Mouse (Mus musculus): ENCODE measurements around the gene Pcgf1. TPM values are rescaled to one million over a fixed set of nuclear protein-coding genes. Genes with fewer than 3 reads are reported as not detected.

Gene Pcgf1
- 10 to 100 TPM; 18.8 to 22.2 TPM for total RNA-seq (2021)
- long read RNA-seq, transcript Pcgf1-202 (9 exons, 918 nt), result major isoform, 9 of 18 reads
- long read RNA-seq, partial matches to known transcripts, result 5 of 18 reads
- long read RNA-seq, other reads (novel, unspliced or antisense), result 4 of 18 reads

DNA sequence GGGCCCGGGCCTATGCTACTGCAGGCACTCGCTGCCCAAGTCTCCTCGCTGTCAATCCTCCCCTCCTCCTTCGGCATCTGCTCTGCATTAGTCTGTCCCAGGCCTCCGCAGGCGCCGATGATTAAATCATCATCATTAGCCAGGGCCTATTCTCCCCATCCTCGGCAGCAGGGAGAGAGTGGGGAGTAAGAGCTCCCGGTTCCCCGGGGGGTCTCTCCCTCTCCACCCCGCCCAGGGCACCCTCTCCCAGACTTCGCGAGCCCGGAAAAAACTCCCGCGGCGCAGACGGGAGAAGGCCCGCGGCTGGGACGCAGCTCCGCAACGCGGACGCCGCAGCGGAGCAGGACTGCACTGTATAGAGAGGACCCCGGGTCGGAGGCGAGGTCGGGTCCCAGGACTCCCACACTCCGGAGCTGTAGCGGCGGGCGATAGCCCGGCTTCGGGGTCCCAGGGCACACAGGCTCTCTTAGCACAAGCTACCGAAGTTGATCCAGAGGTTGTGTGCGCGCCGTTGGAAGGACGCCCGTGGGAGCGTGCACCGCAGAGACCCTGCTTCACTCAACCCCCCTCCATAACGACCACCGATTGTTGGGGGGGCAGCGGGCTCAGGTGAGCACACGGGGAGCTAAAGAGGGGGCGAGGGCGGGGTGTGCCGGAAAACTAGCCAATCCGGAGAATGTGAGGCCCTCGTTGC is at the start of gene Pcgf1:
TSS of gene Pcgf1 (plus strand) at position 240 of the 694 bp plus-strand sequence.
- peak in 1 of 2 experiments; percentile 52 for DNase-seq (ENCODE audit: low spot score in 2 of 2)

DNA sequence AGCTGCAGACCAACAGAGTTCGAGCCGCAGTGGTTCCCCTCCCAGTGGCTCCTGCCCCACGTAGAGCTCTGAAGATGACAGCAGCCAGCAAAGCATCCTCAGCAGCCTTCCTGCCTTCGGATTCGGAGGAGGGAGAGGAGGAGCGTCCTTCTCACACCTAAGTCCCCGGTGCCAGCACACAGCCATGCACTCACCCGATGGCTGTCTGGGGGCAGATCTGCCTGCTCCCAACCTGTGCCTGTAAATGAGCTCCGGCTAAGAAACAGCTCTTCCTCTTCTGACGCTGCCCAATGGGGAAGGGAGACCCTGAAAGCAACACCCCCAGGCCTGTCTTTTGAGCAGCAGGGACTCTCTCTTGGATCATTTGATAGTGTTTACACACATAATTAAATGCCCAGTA is 47.9 kb upstream of the Pcgf1 start:
- DNase-seq (ENCODE audit: low spot score in 2 of 2), result no peak

DNA sequence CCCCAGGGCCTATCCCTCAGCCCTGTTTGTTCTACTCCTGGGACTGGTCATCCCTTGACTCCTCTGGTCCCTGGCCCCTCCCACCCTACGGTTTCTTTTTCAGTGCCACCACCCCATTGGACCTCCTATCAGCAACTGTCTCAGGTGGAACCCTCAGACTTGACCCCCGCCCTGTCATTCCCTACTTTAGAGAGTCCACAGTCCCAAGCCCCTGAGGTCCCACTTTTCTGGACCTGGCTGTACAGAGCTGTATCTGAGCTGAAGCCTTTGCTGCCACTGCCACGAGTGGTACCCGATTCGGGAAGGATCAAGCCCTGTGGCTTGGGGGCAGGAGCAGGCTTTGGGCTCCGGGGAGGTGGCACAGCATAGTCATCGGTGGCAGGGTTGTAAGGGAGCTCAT is 46.6 kb upstream of the Pcgf1 start:
- DNase-seq (ENCODE audit: low spot score in 2 of 2), result no peak

DNA sequence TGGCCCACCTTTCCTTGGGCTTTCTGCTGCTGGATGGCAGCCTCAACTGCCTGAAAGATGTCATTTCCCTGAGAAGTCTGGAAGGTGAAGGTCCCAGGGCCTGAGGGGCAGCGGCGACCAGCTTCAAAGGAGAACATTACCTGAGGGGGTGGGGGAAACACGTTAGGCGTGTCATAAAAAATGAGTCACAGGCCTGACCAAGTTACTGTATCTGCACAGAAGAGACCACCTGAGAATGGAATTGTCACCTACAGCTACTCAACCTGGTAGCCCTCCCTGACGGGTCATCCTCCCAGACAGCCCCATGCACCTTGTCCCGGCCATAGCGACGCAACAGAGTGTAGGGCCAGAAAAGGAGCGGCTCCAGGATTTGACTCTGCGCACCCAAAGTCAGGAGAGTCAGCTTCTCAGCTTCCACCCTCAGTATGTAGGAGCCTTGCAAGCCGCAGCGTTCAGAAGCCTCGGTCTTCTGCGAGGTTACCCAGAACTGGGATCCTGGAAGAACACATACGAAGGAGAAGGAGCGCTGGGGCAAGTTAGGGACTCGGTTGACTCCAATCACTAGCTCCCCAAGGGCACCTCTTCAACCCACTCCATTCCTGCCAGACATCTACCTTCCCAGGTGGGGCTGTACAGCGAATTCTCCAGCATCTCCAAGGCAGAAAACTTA is 45.6 kb upstream of the Pcgf1 start:
- DNase-seq (ENCODE audit: low spot score in 2 of 2), result no peak

DNA sequence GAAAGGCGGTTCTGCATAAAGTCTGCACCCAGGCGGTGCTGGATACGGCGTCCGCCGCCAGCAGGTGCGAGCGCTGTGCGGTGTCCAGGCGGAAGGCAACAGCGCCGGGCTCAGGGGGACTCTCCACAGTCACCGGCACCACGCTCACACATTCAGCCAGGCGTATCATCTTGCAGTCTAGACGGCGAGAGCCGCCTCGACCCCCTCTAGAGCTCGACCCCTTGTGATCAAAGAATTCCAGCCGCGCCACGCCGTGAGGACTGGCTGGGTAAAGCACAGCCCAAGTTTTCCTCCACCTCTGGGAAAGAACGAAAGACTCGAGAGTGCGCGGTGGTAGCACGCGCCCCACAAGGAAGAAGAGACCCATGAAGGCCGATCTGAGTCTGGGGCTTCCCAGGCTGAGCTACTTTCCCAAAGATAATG is 44.9 kb upstream of the Pcgf1 start:
- DNase-seq (ENCODE audit: low spot score in 2 of 2), result no peak

DNA sequence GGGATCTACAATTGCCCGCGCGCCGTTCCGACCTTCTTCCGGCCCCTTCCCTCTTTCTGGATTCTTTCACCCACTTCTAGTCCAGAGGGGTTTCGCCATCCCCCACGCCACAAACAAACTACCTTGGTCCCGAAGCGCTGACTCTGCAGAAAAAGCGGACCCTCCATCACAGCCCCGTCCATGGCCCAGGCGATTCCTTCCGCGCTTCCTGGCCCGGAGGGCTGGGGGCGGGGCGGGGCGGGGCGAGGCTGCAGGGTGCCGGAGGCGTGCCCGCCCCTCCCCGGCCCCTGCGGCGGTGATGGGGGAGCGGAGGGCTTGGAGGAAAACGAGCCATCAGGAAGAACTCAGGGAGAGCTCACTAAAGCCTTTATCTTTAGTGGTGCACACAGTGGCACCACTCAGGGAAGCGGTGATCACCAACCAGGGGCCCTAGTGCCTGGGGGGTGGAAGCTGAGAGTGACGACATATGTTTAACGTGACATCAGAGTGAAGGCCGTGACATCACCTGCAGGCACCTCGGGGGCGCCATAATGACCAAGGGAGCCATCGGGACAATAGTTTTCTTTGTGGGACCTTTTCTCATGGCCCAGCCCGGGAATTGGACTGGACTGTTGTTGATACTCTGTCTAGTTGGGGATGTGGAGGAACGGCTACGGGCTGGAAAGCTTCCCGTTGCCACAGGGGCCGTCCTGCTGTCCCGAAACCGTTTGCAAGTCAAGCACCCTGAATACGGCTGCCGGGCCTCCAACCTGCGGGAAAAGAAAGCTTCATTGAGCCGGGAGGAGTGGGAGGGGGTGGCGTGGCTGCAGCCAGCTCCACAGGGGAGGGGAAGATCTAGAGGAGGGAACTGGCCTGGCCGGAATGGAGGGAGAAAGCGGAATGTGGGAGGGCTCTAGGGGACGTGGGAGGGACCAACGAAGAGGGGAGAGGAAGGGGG is 44.2 kb upstream of the Pcgf1 start, which contains the start of the genes Dok1 and Loxl3:
TSS of gene Dok1 (minus strand) at position 223 of the 937 bp plus-strand sequence.
TSS of gene Loxl3 (plus strand) at position 925 of the 937 bp plus-strand sequence.
- DNase-seq (ENCODE audit: low spot score in 2 of 2), result peak; percentile 64 to 69

DNA sequence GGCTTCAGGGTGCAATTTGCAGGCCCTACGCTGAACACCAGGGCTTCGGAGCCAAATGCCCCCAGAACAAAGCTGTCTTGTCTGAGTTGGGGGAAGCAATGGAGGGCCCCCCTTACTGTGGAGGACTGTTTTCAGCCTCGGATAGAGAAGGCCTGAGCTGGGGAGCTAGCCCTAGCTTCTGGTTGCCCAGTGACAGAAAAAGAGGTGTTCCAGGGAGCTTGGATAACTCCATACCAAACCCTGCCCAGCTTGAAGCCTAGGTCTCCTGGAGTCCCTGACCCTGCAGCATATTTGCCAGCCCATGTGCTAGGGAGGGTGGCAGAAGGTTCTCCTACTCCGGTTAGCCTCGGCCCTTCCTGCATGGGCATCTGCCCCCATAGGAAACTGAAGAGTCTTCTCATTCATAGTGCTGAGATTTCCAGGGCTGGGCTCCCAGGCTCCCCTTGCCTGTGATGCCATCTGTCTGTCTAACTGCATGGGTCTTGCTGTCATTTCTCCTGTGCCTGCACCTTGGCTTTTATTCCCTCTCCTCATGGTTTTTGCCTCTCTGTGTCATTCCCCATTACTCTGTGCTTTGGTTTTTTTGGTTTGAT is 43.1 kb upstream of the Pcgf1 start:
- no peak for DNase-seq (ENCODE audit: low spot score in 2 of 2)

DNA sequence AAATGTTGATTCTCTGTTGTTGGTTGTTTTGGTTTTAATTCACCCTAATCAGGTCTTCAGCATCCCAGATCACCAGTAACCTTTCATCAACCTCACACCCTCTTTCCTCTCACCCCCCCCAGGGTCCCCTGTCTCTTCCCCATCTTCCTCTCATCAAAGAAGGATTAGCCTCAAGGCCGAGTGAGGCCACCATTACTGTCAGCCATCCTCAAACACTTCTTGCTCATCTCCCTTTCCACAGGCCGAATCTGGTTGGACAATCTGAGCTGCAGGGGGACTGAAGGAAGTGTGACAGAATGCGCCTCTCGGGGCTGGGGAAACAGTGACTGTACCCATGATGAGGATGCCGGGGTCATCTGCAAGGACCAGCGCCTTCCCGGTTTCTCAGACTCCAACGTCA is 40.5 kb upstream of the Pcgf1 start:
- DNase-seq (ENCODE audit: low spot score in 2 of 2), result no peak

DNA sequence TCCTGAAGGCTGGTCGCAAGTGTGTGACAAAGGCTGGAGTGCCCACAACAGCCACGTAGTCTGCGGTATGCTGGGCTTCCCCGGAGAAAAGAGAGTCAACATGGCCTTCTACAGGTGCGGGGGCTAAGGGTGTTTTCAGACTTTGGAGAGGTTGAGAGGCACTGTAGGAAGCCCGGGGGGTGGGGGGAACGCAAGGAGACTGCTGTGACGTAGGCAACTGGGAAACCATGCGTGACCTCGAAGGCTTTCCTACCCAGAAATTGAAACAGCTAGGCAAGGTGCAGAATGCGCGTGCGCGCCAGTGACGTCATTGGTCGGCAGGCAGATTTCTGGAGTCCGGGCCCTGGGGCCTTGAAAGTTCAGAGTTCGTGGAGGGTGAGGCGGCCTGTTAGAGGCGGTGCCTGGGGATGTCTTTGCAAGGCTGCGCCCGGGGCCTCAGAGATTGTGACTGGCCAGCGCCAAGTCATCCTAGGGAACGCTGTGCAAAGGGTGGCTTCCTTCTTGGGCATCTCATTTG is 39.1 kb upstream of the Pcgf1 start:
- peak; percentile 89 to 90 for DNase-seq (ENCODE audit: low spot score in 2 of 2)

DNA sequence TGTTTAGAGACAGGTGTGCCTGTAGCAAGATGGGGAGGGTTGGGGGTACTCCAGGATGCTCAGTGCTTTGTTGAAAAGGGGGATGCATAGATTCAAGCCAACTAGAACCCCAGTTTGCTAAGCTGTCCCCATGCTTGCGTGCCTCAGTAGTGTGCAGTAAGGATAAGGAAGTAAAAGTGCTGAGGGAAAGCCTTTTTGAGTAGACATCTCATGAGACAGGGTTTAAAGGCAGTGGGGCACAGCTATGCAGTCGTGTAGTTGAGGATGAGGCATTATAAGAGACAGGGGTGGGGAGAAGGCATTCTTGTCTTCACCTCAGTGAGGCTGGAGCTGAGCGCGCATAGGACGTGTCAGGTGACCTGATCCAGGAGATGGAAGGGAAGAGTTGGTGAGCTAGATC is 37.1 kb upstream of the Pcgf1 start:
- no peak for DNase-seq (ENCODE audit: low spot score in 2 of 2)

DNA sequence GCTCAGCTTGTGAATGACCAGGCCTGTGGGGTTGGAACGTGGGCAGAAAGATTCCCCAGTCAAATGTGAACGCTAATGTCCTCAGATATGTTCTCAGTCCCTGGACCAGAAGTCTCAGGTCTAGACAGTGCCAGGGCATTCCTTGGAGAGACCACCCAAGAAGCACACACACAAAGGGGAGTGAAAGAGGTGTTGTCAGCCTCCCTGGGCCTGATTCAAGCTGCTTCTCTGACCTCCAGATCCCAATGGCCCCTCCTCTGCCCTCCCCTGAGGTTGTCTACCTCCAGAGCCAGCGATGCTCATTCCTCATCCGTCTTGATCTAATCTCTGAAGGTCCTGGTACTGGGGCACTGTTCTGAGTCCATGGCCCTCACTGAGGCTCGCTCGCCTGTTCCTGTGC is 34.1 kb upstream of the Pcgf1 start:
- no peak for DNase-seq (ENCODE audit: low spot score in 2 of 2)

DNA sequence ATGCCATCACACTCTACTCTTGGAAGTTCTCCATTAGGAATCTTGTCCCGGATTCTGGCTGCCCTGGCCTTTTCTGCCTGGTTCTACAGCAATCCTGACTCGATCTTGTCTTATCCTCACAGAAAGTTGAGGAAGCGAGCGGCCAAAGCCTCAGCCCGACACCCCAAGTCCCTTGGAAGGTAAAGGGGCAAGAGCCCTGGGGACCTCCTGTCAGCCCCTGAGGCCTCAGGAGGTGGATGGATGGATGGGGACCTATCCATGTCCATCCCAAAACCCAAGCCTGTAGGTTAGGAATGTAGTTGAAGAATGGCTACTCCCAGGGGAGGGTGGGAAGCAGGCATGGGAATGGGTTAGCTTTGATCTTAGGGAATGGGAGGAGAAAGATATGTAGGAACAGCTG is 33.7 kb upstream of the Pcgf1 start:
- no peak for DNase-seq (ENCODE audit: low spot score in 2 of 2)

DNA sequence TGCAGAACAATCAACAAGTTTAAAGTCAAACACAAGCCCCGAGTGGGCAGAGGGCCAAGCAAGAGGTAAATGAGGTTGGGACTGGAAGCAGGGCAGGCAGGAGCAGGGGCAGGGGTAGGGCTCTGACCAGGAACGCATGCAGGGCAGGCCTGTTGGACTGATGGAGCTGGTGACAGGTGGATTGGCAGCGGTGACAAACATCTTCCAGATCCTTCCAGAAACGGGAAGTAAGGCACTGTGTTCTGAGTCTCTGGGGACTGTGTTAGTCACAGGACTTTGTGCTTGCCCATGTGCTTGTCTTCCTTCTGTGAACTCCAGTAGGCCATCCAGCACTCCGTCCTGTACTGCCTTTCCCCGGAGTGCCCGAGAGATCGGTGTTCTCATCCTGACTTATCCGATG is 32.9 kb upstream of the Pcgf1 start:
- no peak for DNase-seq (ENCODE audit: low spot score in 2 of 2)

DNA sequence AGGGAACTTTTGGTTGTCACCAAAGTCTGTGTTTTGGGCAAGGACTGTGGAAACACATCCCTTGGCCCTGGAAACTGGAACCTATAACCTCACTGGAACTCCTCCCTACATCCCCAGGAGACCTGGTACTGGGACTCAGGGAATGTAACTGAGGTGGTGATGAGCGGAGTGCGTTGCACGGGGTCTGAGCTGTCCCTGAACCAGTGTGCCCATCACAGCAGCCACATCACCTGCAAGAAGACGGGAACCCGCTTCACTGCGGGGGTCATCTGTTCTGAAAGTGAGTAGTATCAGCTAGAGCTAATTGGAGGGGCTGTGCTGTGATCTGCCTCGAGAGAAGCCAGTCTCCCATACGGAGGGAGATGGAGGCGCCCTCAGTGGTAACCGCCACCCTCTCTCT is 28.3 kb upstream of the Pcgf1 start:
- DNase-seq (ENCODE audit: low spot score in 2 of 2), result no peak

DNA sequence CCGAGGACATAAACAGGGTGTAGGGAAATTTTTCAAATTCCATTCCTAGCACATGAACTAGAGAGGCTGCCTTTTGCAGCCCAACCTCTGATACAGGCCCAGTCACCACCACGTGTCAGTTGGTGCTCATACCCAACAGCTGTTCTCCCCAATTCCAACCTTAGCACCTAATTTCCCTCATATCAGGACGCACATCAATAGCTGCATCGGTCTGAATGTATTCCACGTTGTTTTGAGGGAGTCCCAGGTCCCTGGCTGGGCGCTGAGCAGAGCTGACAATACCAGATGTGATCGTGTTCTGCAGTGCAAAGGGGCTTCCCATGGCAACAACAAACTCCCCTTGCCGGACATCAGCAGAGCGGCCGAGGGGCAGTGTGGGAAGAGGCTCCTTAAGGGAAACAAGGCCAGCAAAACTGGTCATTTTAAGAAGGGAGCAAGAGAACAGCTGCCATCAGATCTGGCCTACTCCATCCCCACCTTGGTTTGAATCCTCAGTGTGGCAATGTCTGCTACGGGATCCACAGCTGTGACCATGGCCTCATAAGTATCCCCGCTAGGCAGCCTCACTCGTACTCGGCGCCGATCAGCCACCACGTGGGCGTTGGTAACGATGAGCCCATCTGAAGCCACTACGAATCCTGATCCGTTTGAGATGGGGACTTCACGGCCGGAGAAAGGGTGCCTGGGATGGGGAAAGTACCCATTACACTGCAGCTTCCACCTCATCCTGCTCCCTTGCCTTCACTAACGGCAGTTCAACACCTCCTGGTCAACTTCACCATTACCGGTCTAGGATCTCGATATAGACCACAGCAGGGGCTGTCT is 24.3 kb upstream of the Pcgf1 start:
- DNase-seq (ENCODE audit: low spot score in 2 of 2), result peak in 1 of 2 experiments; percentile 52

DNA sequence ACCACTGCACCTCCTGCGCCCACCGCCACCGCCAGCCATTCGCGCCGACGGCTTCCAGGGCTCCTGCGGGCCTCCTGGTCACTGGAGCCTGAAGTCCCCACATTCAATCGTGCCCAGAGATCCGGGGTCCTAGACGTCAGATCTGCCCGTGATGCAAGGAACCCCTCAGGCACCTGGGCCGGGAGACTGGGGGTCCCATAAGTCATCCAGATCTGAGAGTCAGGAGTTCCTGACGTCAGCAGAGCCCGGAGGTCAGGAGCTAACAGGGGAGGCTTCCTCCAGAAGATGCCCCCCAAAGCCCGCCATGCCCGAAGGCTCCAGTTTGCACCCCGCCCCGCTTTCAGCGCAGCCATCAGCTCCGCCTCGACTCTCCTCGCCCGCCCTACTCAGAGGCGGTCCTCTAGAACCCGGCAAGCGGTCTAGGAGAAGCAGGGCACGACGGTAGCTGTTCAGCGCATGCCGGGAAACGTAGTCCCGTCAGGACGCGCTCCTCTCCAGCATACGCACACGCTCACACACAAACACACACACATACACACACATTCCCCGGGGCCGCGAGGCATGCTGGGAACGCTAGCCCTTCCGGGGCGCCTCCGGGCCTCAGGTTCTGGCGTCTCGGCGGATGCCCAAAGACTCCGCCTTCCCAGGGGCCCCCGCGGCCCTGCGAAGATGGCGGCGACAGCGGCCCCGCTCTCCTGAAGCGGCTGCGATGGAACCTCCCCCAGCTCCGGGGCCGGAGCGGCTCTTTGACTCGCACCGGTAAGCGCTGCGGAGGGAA is 23.4 kb upstream of the Pcgf1 start, which contains the start of gene Aup1:
TSS of gene Aup1 (plus strand) at position 448 of the 778 bp plus-strand sequence.
- peak; percentile 94 to 96 for DNase-seq (ENCODE audit: low spot score in 2 of 2)

DNA sequence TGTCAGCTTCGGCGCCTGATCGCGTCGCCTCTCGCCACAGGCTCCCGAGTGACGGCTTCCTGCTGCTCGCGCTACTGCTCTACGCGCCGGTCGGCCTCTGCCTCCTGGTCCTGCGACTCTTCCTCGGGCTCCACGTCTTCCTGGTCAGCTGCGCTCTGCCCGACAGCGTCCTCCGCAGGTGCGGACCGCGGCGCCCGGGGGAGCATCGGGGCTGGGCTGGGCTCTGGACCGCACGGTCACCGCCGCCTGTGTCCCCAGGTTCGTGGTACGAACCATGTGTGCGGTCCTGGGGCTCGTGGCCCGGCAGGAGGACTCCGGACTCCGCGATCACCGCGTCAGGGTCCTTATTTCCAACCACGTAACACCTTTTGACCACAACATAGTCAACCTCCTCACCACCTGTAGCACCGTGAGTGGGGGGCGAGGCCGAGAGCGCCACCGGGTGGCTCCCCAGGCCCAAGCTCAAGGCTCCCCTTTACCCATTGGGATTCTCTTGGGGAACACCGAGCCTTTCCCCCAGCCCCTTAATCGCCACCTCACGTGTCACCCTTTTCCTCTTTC is 22.7 kb upstream of the Pcgf1 start, which contains the start of gene Htra2:
TSS of gene Htra2 (minus strand) at position 403 of the 561 bp plus-strand sequence.
- DNase-seq (ENCODE audit: low spot score in 2 of 2), result peak; percentile 55 to 66

DNA sequence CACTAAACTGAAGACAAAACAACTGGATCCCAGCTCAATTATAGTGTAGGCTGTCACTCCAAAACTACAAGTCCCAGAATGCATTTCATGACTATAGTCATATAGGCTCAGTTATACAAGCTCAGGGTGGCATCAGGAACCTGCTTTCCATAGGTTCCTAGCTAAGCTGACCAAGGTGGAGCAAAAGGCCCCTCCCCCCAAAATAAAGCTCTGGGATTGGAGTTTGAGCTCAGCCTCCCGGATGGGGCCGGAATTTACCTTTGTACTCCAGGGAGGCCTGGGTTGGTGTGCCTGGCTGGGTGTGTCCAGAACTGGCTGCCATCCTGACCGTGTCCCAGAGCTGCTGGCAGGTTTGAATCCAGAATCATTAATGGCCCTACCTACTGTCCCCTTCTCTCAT is 19.9 kb upstream of the Pcgf1 start, which contains the start of gene Dqx1:
TSS of gene Dqx1 (plus strand) at position 55 of the 400 bp plus-strand sequence.
- DNase-seq (ENCODE audit: low spot score in 2 of 2), result no peak
